Mouse (Mus musculus) hindbrain, embryonic 11.5 days (tissue): ENCODE results near the gene Hs3st5. TPM values are rescaled to one million over a fixed set of nuclear protein-coding genes. Genes with fewer than 3 reads are reported as not detected.

Experiments
- ATAC-seq: fragments of 200-750 bp; cut with Nextera tagmentation; 2 replicates; pipeline ENCODE4 v1.8.0; 2017; ENCODE audit warnings: mild to moderate bottlenecking, moderate TSS enrichment, moderate library complexity; ENCODE audit not compliant: low FRiP score
- DNase-seq: peaks from one replicate; pipeline ENCODE4 v3.0.0-alpha.2; 2015; ENCODE audit warnings: low spot score
- H3K27ac ChIP-seq: fragments of 300-500 bp; sonication (generic); 2 replicates; pipeline ENCODE4 v1.5.1; 2014; ENCODE audit warnings: mild to moderate bottlenecking, low read depth, low read length
- H3K27me3 ChIP-seq: fragments of 300-500 bp; sonication (generic); 2 replicates; pipeline ENCODE4 v1.6.1; 2014; ENCODE audit warnings: mild to moderate bottlenecking, low read length, moderate library complexity, mixed read lengths; ENCODE audit not compliant: control insufficient read depth, insufficient read depth
- H3K36me3 ChIP-seq: fragments of 300-500 bp; sonication (generic); 2 replicates; pipeline ENCODE4 v1.6.1; 2014; ENCODE audit warnings: mild to moderate bottlenecking, low read length, moderate library complexity, mixed read lengths; ENCODE audit not compliant: control insufficient read depth, insufficient read depth
- H3K4me1 ChIP-seq: fragments of 300-500 bp; sonication (generic); replicated peaks from 2 replicates; pipeline ENCODE4 v1.6.1; 2014; ENCODE audit warnings: low read length, mixed read lengths; ENCODE audit not compliant: control insufficient read depth, insufficient read depth
- H3K4me2 ChIP-seq: fragments of 300-500 bp; sonication (generic); replicated peaks from 2 replicates; pipeline ENCODE4 v1.6.1; 2014; ENCODE audit warnings: mild to moderate bottlenecking, low read depth, low read length
- H3K4me3 ChIP-seq: fragments of 300-500 bp; sonication (generic); 2 replicates; pipeline ENCODE4 v1.5.1; 2014; ENCODE audit warnings: low read depth, low read length
- H3K9ac ChIP-seq: fragments of 300-500 bp; sonication (generic); 2 replicates; pipeline ENCODE4 v1.6.1; 2014; ENCODE audit warnings: low read depth, low read length
- H3K9me3 ChIP-seq: fragments of 300-500 bp; sonication (generic); 2 replicates; pipeline ENCODE4 v1.6.1; 2016; ENCODE audit warnings: low read length; ENCODE audit not compliant: control insufficient read depth
- WGBS: fragments of 180-500 bp; shearing (Covaris S2); extraction: QIAGEN DNeasy Blood & Tissue Kit; methylation state at CpG from one replicate; pipeline ENCODE4 v1.1.7; 2014; 5-methylcytosine and 5-hydroxymethylcytosine counted together
- polyA plus RNA-seq: library from polyadenylated mRNA; unstranded; fragments of >200 nt; fragmentation: Nextera tagmentation; extraction: Ambion mirVana; gene quantifications from 2 replicates; pipeline ENCODE4 v1.2.1, GENCODE M21; 2014

The Hs3st5 gene
- polyA plus RNA-seq, 1 experiment from 2014 or later: 6.1 TPM

GRCm38 (mm10) chr10:36834224-36834623 lies 327.6 kb downstream of the Hs3st5 start:
- WGBS: 16% methylated on average over 5 of the region's 5 CpGs
- Histone ChIP-seq H3K4me3 (no peak overlapping the region), H3K27ac (no peak overlapping the region), H3K27me3 (no peaks in the 10 kb centered on the region), H3K36me3 (no peaks in the 10 kb centered on the region), H3K4me1 (no peaks in the 10 kb centered on the region), H3K9me3 (no peaks in the 10 kb centered on the region), H3K9ac (no peak overlapping the region), H3K4me2 (no peak overlapping the region)
- ATAC-seq (no peak), DNase-seq (peak; percentile 59)

GRCm38 (mm10) chr10:36835836-36836516 lies 329.4 kb downstream of the Hs3st5 start:
- Histone ChIP-seq H3K4me2 (no peak overlapping the region), H3K9ac (no peak overlapping the region), H3K27ac (no peak overlapping the region), H3K27me3 (no peaks in the 10 kb centered on the region), H3K4me1 (no peaks in the 10 kb centered on the region), H3K36me3 (no peaks in the 10 kb centered on the region), H3K4me3 (no peak overlapping the region), H3K9me3 (no peaks in the 10 kb centered on the region)
- DNase-seq (no peak), ATAC-seq (no peak)
- WGBS: 82% methylated on average over 5 of the region's 5 CpGs

GRCm38 (mm10) chr10:36850231-36850630 lies 343.6 kb downstream of the Hs3st5 start:
- no peak for ATAC-seq
- H3K9ac ChIP-seq: no peak overlapping the region
- no peaks in the 10 kb centered on the region for H3K36me3 ChIP-seq
- no peak overlapping the region for H3K27ac ChIP-seq
- H3K4me3 ChIP-seq: no peak overlapping the region
- H3K9me3 ChIP-seq: no peaks in the 10 kb centered on the region
- H3K4me2 ChIP-seq: no peak overlapping the region
- WGBS: 82% methylated on average over 3 of the region's 3 CpGs
- DNase-seq: no peak
- H3K27me3 ChIP-seq: no peaks in the 10 kb centered on the region
- no peaks in the 10 kb centered on the region for H3K4me1 ChIP-seq

GRCm38 (mm10) chr10:36862127-36862895 lies 355.7 kb downstream of the Hs3st5 start:
- Histone ChIP-seq H3K9me3 (no peaks in the 10 kb centered on the region), H3K36me3 (no peaks in the 10 kb centered on the region), H3K27ac (no peak overlapping the region), H3K27me3 (no peaks in the 10 kb centered on the region), H3K4me2 (no peak overlapping the region), H3K9ac (no peak overlapping the region), H3K4me3 (no peak overlapping the region), H3K4me1 (no peaks in the 10 kb centered on the region)
- WGBS: 95% methylated on average over 2 of the region's 2 CpGs
- DNase-seq (no peak), ATAC-seq (no peak)
